Mouse (Mus musculus): ENCODE measurements around the gene Postn.

The Postn gene

GRCm38 (mm10) chr3:54360897-54361296 is at the start of gene Postn:
TSS of gene Postn (plus strand) at chr3:54361109.
- ATAC-seq (ENCODE audit: insufficient number of reproducible peaks, low FRiP score, low TSS enrichment) = no peak

GRCm38 (mm10) chr3:54314055-54314454 is 46.9 kb upstream of the Postn start:
- no peak for ATAC-seq (ENCODE audit: insufficient number of reproducible peaks, low FRiP score, low TSS enrichment)

- peak; percentile 61; the same call in 1 of the 2 replicates for ATAC-seq (ENCODE audit: insufficient number of reproducible peaks, low FRiP score, low TSS enrichment)
These were observed 7.8 kb upstream of the Postn start for GRCm38 (mm10) chr3:54352891-54353652.

GRCm38 (mm10) chr3:54357561-54357960 is 3.3 kb upstream of the Postn start:
- no peak for ATAC-seq (ENCODE audit: insufficient number of reproducible peaks, low FRiP score, low TSS enrichment)

GRCm38 (mm10) chr3:54358463-54359189 is 2.3 kb upstream of the Postn start:
- no peak for ATAC-seq (ENCODE audit: insufficient number of reproducible peaks, low FRiP score, low TSS enrichment)

GRCm38 (mm10) chr3:54361656-54362055 is 747 bp downstream of the Postn start:
- ATAC-seq (ENCODE audit: insufficient number of reproducible peaks, low FRiP score, low TSS enrichment) = no peak

GRCm38 (mm10) chr3:54371015-54371414 is 10.1 kb downstream of the Postn start:
- no peak for ATAC-seq (ENCODE audit: insufficient number of reproducible peaks, low FRiP score, low TSS enrichment)

GRCm38 (mm10) chr3:54372625-54373024 is 11.7 kb downstream of the Postn start:
- no peak for ATAC-seq (ENCODE audit: insufficient number of reproducible peaks, low FRiP score, low TSS enrichment)

- ATAC-seq (ENCODE audit: insufficient number of reproducible peaks, low FRiP score, low TSS enrichment) = no peak
These were observed 15.1 kb downstream of the Postn start for GRCm38 (mm10) chr3:54376014-54376413.

GRCm38 (mm10) chr3:54377647-54378046 is 16.7 kb downstream of the Postn start:
- ATAC-seq (ENCODE audit: insufficient number of reproducible peaks, low FRiP score, low TSS enrichment) = no peak

GRCm38 (mm10) chr3:54378135-54378534 is 17.2 kb downstream of the Postn start:
- ATAC-seq (ENCODE audit: insufficient number of reproducible peaks, low FRiP score, low TSS enrichment) = no peak

- ATAC-seq (ENCODE audit: insufficient number of reproducible peaks, low FRiP score, low TSS enrichment) = no peak
These were observed 19.1 kb downstream of the Postn start for GRCm38 (mm10) chr3:54379981-54380380.

GRCm38 (mm10) chr3:54399321-54399720 is 38.4 kb downstream of the Postn start:
- no peak for ATAC-seq (ENCODE audit: insufficient number of reproducible peaks, low FRiP score, low TSS enrichment)

GRCm38 (mm10) chr3:54399911-54400310 is 39.0 kb downstream of the Postn start:
- ATAC-seq (ENCODE audit: insufficient number of reproducible peaks, low FRiP score, low TSS enrichment) = no peak

- ATAC-seq (ENCODE audit: insufficient number of reproducible peaks, low FRiP score, low TSS enrichment) = no peak
These were observed 39.7 kb downstream of the Postn start for GRCm38 (mm10) chr3:54400617-54401016.

- no peak for ATAC-seq (ENCODE audit: insufficient number of reproducible peaks, low FRiP score, low TSS enrichment)
These were observed 40.8 kb downstream of the Postn start for GRCm38 (mm10) chr3:54401706-54402105.

GRCm38 (mm10) chr3:54403791-54404190 is 42.9 kb downstream of the Postn start:
- no peak for ATAC-seq (ENCODE audit: insufficient number of reproducible peaks, low FRiP score, low TSS enrichment)

GRCm38 (mm10) chr3:54406567-54406966 is 45.7 kb downstream of the Postn start:
- ATAC-seq (ENCODE audit: insufficient number of reproducible peaks, low FRiP score, low TSS enrichment) = no peak

GRCm38 (mm10) chr3:54411052-54411451 is 50.1 kb downstream of the Postn start:
- ATAC-seq (ENCODE audit: insufficient number of reproducible peaks, low FRiP score, low TSS enrichment) = no peak

- ATAC-seq (ENCODE audit: insufficient number of reproducible peaks, low FRiP score, low TSS enrichment) = no peak
These were observed 52.1 kb downstream of the Postn start for GRCm38 (mm10) chr3:54412885-54413583.

- ATAC-seq (ENCODE audit: insufficient number of reproducible peaks, low FRiP score, low TSS enrichment) = no peak
These were observed 52.6 kb downstream of the Postn start for GRCm38 (mm10) chr3:54413584-54413897.
